Mouse (Mus musculus): ENCODE measurements around the gene Dmxl2.

Dmxl2 gene

GRCm38 (mm10) chr9:54499791-54500190, 1.6 kb downstream of the Dmxl2 start:
- DNase-seq (ENCODE audit: low spot score in 2 of 2), result no peak

GRCm38 (mm10) chr9:54499291-54499690, 2.1 kb downstream of the Dmxl2 start:
- DNase-seq (ENCODE audit: low spot score in 2 of 2), result no peak

- DNase-seq (ENCODE audit: low spot score in 2 of 2), result no peak
Observed at GRCm38 (mm10) chr9:54490431-54490830, 11.0 kb downstream of the Dmxl2 start.

- DNase-seq (ENCODE audit: low spot score in 2 of 2), result no peak
Observed at GRCm38 (mm10) chr9:54489599-54489998, 11.8 kb downstream of the Dmxl2 start.

- no peak for DNase-seq (ENCODE audit: low spot score in 2 of 2)
Observed at GRCm38 (mm10) chr9:54484927-54485326, 16.5 kb downstream of the Dmxl2 start.

- no peak for DNase-seq (ENCODE audit: low spot score in 2 of 2)
Observed at GRCm38 (mm10) chr9:54483215-54483614, 18.2 kb downstream of the Dmxl2 start.

- no peak for DNase-seq (ENCODE audit: low spot score in 2 of 2)
Observed at GRCm38 (mm10) chr9:54482763-54483162, 18.7 kb downstream of the Dmxl2 start.

- no peak for DNase-seq (ENCODE audit: low spot score in 2 of 2)
Observed at GRCm38 (mm10) chr9:54479054-54479453, 22.4 kb downstream of the Dmxl2 start.

- DNase-seq (ENCODE audit: low spot score in 2 of 2), result no peak
Observed at GRCm38 (mm10) chr9:54478117-54478516, 23.3 kb downstream of the Dmxl2 start.

- DNase-seq (ENCODE audit: low spot score in 2 of 2), result no peak
Observed at GRCm38 (mm10) chr9:54474546-54474945, 26.9 kb downstream of the Dmxl2 start.

- DNase-seq (ENCODE audit: low spot score in 2 of 2), result no peak
Observed at GRCm38 (mm10) chr9:54474031-54474430, 27.4 kb downstream of the Dmxl2 start.

GRCm38 (mm10) chr9:54472784-54473183, 28.6 kb downstream of the Dmxl2 start:
- DNase-seq (ENCODE audit: low spot score in 2 of 2), result no peak

GRCm38 (mm10) chr9:54469339-54469738, 32.1 kb downstream of the Dmxl2 start:
- no peak for DNase-seq (ENCODE audit: low spot score in 2 of 2)

- no peak for DNase-seq (ENCODE audit: low spot score in 2 of 2)
Observed at GRCm38 (mm10) chr9:54467433-54467933, 33.9 kb downstream of the Dmxl2 start.

GRCm38 (mm10) chr9:54463483-54464054, 37.9 kb downstream of the Dmxl2 start:
- DNase-seq (ENCODE audit: low spot score in 2 of 2), result no peak

- no peak for DNase-seq (ENCODE audit: low spot score in 2 of 2)
Observed at GRCm38 (mm10) chr9:54439015-54439414, 62.4 kb downstream of the Dmxl2 start.

- DNase-seq (ENCODE audit: low spot score in 2 of 2), result no peak
Observed at GRCm38 (mm10) chr9:54438246-54438645, 63.2 kb downstream of the Dmxl2 start.

- no peak for DNase-seq (ENCODE audit: low spot score in 2 of 2)
Observed at GRCm38 (mm10) chr9:54416238-54416637, 85.2 kb downstream of the Dmxl2 start.

GRCm38 (mm10) chr9:54356756-54357155, 144.7 kb downstream of the Dmxl2 start:
- DNase-seq (ENCODE audit: low spot score in 2 of 2), result no peak

- DNase-seq (ENCODE audit: low spot score in 2 of 2), result no peak
Observed at GRCm38 (mm10) chr9:54342026-54342425, 159.4 kb downstream of the Dmxl2 start.

- DNase-seq (ENCODE audit: low spot score in 2 of 2), result no peak
Observed at GRCm38 (mm10) chr9:54336532-54337144, 164.8 kb downstream of the Dmxl2 start.

- no peak for DNase-seq (ENCODE audit: low spot score in 2 of 2)
Observed at GRCm38 (mm10) chr9:54335582-54335981, 165.8 kb downstream of the Dmxl2 start.

- DNase-seq (ENCODE audit: low spot score in 2 of 2), result no peak
Observed at GRCm38 (mm10) chr9:54329201-54329600, 172.2 kb downstream of the Dmxl2 start.

GRCm38 (mm10) chr9:54323456-54323855, 178.0 kb downstream of the Dmxl2 start:
- no peak for DNase-seq (ENCODE audit: low spot score in 2 of 2)

Measured in urinary bladder, postnatal 4 days (tissue).